Mouse (Mus musculus): ENCODE data around the gene Npnt. TPM values are rescaled to one million over a fixed set of nuclear protein-coding genes. Genes with fewer than 3 reads are reported as not detected.
A peak's percentile ranks its signal among the peaks of the same experiment; 100 is the strongest.

The Npnt gene
- total RNA-seq, 1 experiment: 8.6 TPM

DNA sequence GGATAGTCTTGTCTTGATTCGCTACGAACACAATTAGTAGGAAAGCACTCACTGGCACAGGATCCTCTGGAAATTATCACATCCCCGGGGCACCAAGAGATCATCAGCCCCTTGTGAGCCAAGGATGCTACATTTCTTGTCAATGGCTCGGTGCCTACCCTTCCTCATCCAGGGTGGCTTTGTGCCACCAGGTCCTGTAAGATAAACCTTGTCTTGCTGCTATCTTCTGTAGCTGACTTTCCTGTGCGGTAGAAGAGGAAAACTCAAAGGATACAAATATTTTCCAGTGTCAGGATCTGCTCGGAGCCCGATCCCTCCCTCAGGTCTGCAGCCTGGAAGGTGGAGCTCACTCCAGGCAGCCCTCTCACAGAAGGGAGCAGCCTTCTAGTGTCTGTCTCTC lies 90.5 kb downstream of the Npnt start:
- Histone ChIP-seq H3K36me3 (ENCODE audit: control insufficient read depth, insufficient read depth, low read length, poor library complexity, severe bottlenecking) (no peaks in the 10 kb centered on the region), H3K4me1 (ENCODE audit: control insufficient read depth in 2 of 2, insufficient read depth in 2 of 2, low read length in 2 of 2, poor library complexity in 1 of 2) (peaks cover 5 to 11% of the 10 kb centered on the region in 2 experiments; a peak in 3 of 4 replicates)
- in situ Hi-C loops (cut with MboI; ENCODE audit: low sequenced_read_pairs in 2 of 2, unreplicated experiment in 2 of 2): no loop called here

GRCm38 (mm10) chr3:132858849-132859248 lies 91.2 kb downstream of the Npnt start:
- H3K36me3 ChIP-seq (ENCODE audit: control insufficient read depth, insufficient read depth, low read length, poor library complexity, severe bottlenecking): no peaks in the 10 kb centered on the region
- peak overlapping the region; percentile 45; the same call in 1 of the 2 replicates for H3K27ac ChIP-seq (ENCODE audit: insufficient read depth, low read depth, low read length, poor library complexity, severe bottlenecking)
- peak; percentile 25 for DNase-seq (ENCODE audit: low read depth, low spot score)
- H3K4me1 ChIP-seq (ENCODE audit: control insufficient read depth in 2 of 2, insufficient read depth in 2 of 2, low read length in 2 of 2, poor library complexity in 1 of 2): peaks cover 5 to 11% of the 10 kb centered on the region in 2 experiments; a peak in 3 of 4 replicates
- no peak overlapping the region for H3K9ac ChIP-seq (ENCODE audit: insufficient read depth, low read depth, low read length, poor library complexity, severe bottlenecking)
- no peaks in the 10 kb centered on the region for H3K9me3 ChIP-seq (ENCODE audit: control insufficient read depth, insufficient read depth, low read depth, low read length)
- in situ Hi-C loops (cut with MboI; ENCODE audit: low sequenced_read_pairs in 2 of 2, unreplicated experiment in 2 of 2): no loop called here
- peak overlapping the region in 1 of 2 experiments; percentile 40; a peak in 1 of 4 replicates for H3K4me3 ChIP-seq (ENCODE audit: insufficient read depth in 1 of 2, low read depth in 1 of 2, low read length in 2 of 2, poor library complexity in 1 of 2, severe bottlenecking in 1 of 2)
- TF ChIP-seq ZC3H11A (IDR thresholded peaks at IDR 0.05; ENCODE audit: borderline replicate concordance, low read depth, low read length) (no peak), MAFK (IDR thresholded peaks at IDR 0.05; ENCODE audit: insufficient read depth, low read depth, low read length) (no peak)

More for the DNA sequence above, 90.5 kb downstream of the Npnt start:
- H3K9me3 ChIP-seq (ENCODE audit: control insufficient read depth, insufficient read depth, low read depth, low read length): no peaks in the 10 kb centered on the region
- TF ChIP-seq ZNF384 (IDR thresholded peaks at IDR 0.05; ENCODE audit: low read depth, low read length): no peak
- TF ChIP-seq ZC3H11A (IDR thresholded peaks at IDR 0.05; ENCODE audit: borderline replicate concordance, low read depth, low read length): no peak
- no peak for TF ChIP-seq CHD2 (IDR thresholded peaks at IDR 0.05; ENCODE audit: low read depth, low read length)
- no peak for TF ChIP-seq HCFC1 (IDR thresholded peaks at IDR 0.05; ENCODE audit: borderline replicate concordance, insufficient read depth, low read length)
- no peak for TF ChIP-seq MAFK (IDR thresholded peaks at IDR 0.05; ENCODE audit: insufficient read depth, low read depth, low read length)
- no peak for DNase-seq (ENCODE audit: low read depth, low spot score)
- no peak overlapping the region for H3K27ac ChIP-seq (ENCODE audit: insufficient read depth, low read depth, low read length, poor library complexity, severe bottlenecking)
- H3K9ac ChIP-seq (ENCODE audit: insufficient read depth, low read depth, low read length, poor library complexity, severe bottlenecking): no peak overlapping the region
- H3K4me3 ChIP-seq (ENCODE audit: insufficient read depth in 1 of 2, low read depth in 1 of 2, low read length in 2 of 2, poor library complexity in 1 of 2, severe bottlenecking in 1 of 2): no peak overlapping the region

- Histone ChIP-seq H3K9me3 (ENCODE audit: control insufficient read depth, insufficient read depth, low read depth, low read length) (no peaks in the 10 kb centered on the region), H3K4me3 (ENCODE audit: insufficient read depth in 1 of 2, low read depth in 1 of 2, low read length in 2 of 2, poor library complexity in 1 of 2, severe bottlenecking in 1 of 2) (no peak overlapping the region), H3K4me1 (ENCODE audit: control insufficient read depth in 2 of 2, insufficient read depth in 2 of 2, low read length in 2 of 2, poor library complexity in 1 of 2) (peaks cover 5 to 12% of the 10 kb centered on the region in 2 experiments; a peak in 3 of 4 replicates), H3K36me3 (ENCODE audit: control insufficient read depth, insufficient read depth, low read length, poor library complexity, severe bottlenecking) (no peaks in the 10 kb centered on the region), H3K27ac (ENCODE audit: insufficient read depth, low read depth, low read length, poor library complexity, severe bottlenecking) (no peak overlapping the region), H3K9ac (ENCODE audit: insufficient read depth, low read depth, low read length, poor library complexity, severe bottlenecking) (no peak overlapping the region)
- no peak for DNase-seq (ENCODE audit: low read depth, low spot score)
- no peak for TF ChIP-seq ZC3H11A (IDR thresholded peaks at IDR 0.05; ENCODE audit: borderline replicate concordance, low read depth, low read length)
- no peak for TF ChIP-seq ZNF384 (IDR thresholded peaks at IDR 0.05; ENCODE audit: low read depth, low read length)
- no peak for TF ChIP-seq HCFC1 (IDR thresholded peaks at IDR 0.05; ENCODE audit: borderline replicate concordance, insufficient read depth, low read length)
- no peak for TF ChIP-seq CHD2 (IDR thresholded peaks at IDR 0.05; ENCODE audit: low read depth, low read length)
- no peak for TF ChIP-seq MAFK (IDR thresholded peaks at IDR 0.05; ENCODE audit: insufficient read depth, low read depth, low read length)
- in situ Hi-C loops (cut with MboI; ENCODE audit: low sequenced_read_pairs in 2 of 2, unreplicated experiment in 2 of 2): no loop called here
Measured at GRCm38 (mm10) chr3:132856651-132857050, 93.4 kb downstream of the Npnt start.

DNA sequence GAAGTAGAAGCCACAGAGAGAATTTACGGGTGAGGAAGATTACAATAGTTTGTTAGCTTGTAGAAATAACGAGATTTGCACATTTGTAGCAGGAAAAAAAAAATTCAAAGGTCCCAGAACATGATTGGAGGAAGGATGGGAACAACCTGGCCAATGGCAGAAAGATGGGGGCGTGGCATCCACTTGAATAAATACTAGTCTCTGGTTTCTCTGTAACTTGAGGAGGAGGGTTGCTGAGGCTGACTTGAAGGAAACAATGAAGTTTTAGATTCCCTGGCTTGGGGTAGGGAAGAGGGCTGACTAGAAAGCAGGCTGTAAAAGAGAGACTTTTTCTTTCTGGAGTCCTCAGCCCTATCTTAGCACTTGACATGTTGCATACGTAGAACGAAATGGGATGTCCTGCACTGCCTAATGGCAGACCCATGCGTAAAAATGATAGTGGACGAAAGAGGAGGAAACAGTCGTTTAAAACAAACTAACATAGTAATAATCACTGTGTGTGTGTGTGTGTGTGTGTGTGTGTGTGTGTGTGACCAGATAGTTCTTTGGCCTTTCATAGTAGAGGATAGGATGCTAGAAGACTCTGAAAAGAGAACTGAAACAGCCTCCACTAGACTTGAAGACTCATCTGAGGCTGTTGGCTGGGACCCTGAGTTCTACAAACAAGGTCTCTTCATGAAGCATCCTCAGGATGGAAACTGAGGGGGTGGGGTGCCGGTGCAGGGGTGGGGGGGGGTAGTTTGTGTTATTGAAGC lies 94.5 kb downstream of the Npnt start:
- H3K9ac ChIP-seq (ENCODE audit: insufficient read depth, low read depth, low read length, poor library complexity, severe bottlenecking): no peak overlapping the region
- TF ChIP-seq HCFC1 (IDR thresholded peaks at IDR 0.05; ENCODE audit: borderline replicate concordance, insufficient read depth, low read length) (no peak), ZNF384 (IDR thresholded peaks at IDR 0.05; ENCODE audit: low read depth, low read length) (peak; percentile 50; the same call in 1 of the 2 replicates)
- in situ Hi-C loops (cut with MboI; ENCODE audit: low sequenced_read_pairs in 2 of 2, unreplicated experiment in 2 of 2): no loop called here
- no peaks in the 10 kb centered on the region for H3K9me3 ChIP-seq (ENCODE audit: control insufficient read depth, insufficient read depth, low read depth, low read length)
- no peaks in the 10 kb centered on the region for H3K36me3 ChIP-seq (ENCODE audit: control insufficient read depth, insufficient read depth, low read length, poor library complexity, severe bottlenecking)
- no peak overlapping the region for H3K27ac ChIP-seq (ENCODE audit: insufficient read depth, low read depth, low read length, poor library complexity, severe bottlenecking)
- DNase-seq (ENCODE audit: low read depth, low spot score): no peak
- H3K4me3 ChIP-seq (ENCODE audit: insufficient read depth in 1 of 2, low read depth in 1 of 2, low read length in 2 of 2, poor library complexity in 1 of 2, severe bottlenecking in 1 of 2): no peak overlapping the region
- H3K4me1 ChIP-seq (ENCODE audit: control insufficient read depth in 2 of 2, insufficient read depth in 2 of 2, low read length in 2 of 2, poor library complexity in 1 of 2): peaks cover 5 to 12% of the 10 kb centered on the region in 2 experiments; a peak in 3 of 4 replicates

Measured in ES-E14 (cell line).